Mouse (Mus musculus): ENCODE measurements at regions not wholly inside any gene's neighbourhood (a gene's known extent, or its start where the extent isn't known, plus 50 kb on each side); places are given as distances from the start of the nearest gene placed in this dataset.

DNA sequence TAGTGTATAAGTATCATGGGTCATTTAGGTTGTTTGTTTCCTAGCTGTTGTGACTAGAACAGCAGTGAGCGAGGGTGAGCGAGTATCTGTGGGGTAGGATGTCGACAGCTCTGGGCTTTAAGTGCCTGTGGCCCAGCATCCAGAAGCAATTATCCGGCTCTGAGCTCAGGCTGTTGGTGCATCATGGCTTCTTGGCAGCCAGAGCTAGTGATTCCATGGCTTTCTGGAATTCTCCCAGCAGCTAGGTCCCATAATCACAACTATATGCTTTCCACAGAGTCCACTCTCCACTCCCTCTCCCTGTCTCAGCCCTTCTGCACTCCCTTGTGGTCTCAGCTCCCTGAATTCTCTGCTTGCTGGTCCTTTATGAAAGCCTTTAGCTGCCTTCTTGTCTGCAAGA is 271.2 kb upstream of the Eif4g2 start:
- Histone ChIP-seq H3K36me3 (ENCODE audit: control insufficient read depth, insufficient read depth, low read length) (no peaks in the 10 kb centered on the region), H3K27me3 (ENCODE audit: control insufficient read depth, insufficient read depth, low read length) (no peaks in the 10 kb centered on the region), H3K4me3 (ENCODE audit: control insufficient read depth, insufficient read depth, low read length) (no peak overlapping the region), H3K27ac (ENCODE audit: control insufficient read depth, insufficient read depth, low read length) (no peak overlapping the region), H3K4me1 (replicated peaks; ENCODE audit: control insufficient read depth, insufficient read depth, low read length) (no peaks in the 10 kb centered on the region)
- 91% methylated on average over 4 of the region's 4 CpGs for WGBS
- TF ChIP-seq POLR2A (IDR thresholded peaks at IDR 0.05; ENCODE audit: control insufficient read depth, extremely low read depth, insufficient read depth, low read length, poor library complexity): no peak
- no peak for TF ChIP-seq CTCF (IDR thresholded peaks at IDR 0.05; ENCODE audit: borderline replicate concordance, control insufficient read depth, extremely low read depth, insufficient read depth, low read length, poor library complexity)
- no peak for DNase-seq

DNA sequence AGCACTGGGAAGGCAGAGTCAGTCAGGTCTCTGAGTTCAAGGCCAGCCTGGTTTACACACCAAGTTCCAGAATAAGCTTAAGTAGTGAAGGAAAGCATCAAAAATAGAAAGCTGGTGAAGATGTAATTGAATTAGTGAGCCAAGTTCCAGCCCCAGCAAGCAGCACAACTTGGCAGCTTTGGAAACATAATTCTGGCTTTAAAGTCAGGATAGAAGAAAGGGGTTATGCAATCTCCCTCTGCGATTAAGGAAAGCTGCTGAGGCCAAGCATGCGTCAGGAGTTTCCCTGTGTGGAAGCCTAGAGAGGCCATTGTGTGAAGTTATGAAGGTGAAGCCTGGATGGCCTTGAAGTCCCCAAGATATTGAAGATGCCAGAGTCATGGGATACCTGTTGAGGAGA is 269.3 kb upstream of the Eif4g2 start:
- no peak overlapping the region for H3K4me3 ChIP-seq (ENCODE audit: control insufficient read depth, insufficient read depth, low read length)
- H3K4me1 ChIP-seq (replicated peaks; ENCODE audit: control insufficient read depth, insufficient read depth, low read length): no peaks in the 10 kb centered on the region
- no peaks in the 10 kb centered on the region for H3K27me3 ChIP-seq (ENCODE audit: control insufficient read depth, insufficient read depth, low read length)
- 96% methylated on average over 2 of the region's 2 CpGs for WGBS
- DNase-seq: no peak
- TF ChIP-seq POLR2A (IDR thresholded peaks at IDR 0.05; ENCODE audit: control insufficient read depth, extremely low read depth, insufficient read depth, low read length, poor library complexity): no peak
- TF ChIP-seq CTCF (IDR thresholded peaks at IDR 0.05; ENCODE audit: borderline replicate concordance, control insufficient read depth, extremely low read depth, insufficient read depth, low read length, poor library complexity): no peak
- no peak overlapping the region for H3K27ac ChIP-seq (ENCODE audit: control insufficient read depth, insufficient read depth, low read length)
- no peaks in the 10 kb centered on the region for H3K36me3 ChIP-seq (ENCODE audit: control insufficient read depth, insufficient read depth, low read length)

DNA sequence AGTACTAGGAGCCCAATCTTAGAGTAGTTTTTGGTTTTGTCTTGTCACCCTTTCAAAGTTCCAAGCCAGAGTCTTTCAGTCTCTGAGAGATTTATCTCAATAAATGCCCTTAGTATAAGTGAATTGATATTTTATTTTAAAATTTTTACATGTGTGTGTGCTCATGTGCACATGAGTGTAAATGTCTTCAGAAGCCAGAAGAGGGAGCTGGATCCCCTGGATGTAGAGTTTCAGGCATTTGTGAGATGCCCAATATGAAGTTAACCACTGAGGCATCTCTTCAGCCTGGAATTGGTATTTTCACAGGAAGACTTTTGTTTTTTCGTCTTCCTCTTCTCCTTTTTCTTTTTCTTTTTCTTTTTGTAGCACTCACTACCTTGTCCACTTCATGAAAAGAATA is 262.3 kb upstream of the Eif4g2 start:
- no peaks in the 10 kb centered on the region for H3K27me3 ChIP-seq (ENCODE audit: control insufficient read depth, insufficient read depth, low read length)
- no peaks in the 10 kb centered on the region for H3K36me3 ChIP-seq (ENCODE audit: control insufficient read depth, insufficient read depth, low read length)
- DNase-seq: no peak
- no peak for TF ChIP-seq CTCF (IDR thresholded peaks at IDR 0.05; ENCODE audit: borderline replicate concordance, control insufficient read depth, extremely low read depth, insufficient read depth, low read length, poor library complexity)
- no peak for TF ChIP-seq POLR2A (IDR thresholded peaks at IDR 0.05; ENCODE audit: control insufficient read depth, extremely low read depth, insufficient read depth, low read length, poor library complexity)
- no peaks in the 10 kb centered on the region for H3K4me1 ChIP-seq (replicated peaks; ENCODE audit: control insufficient read depth, insufficient read depth, low read length)
- 77% methylated on average over 1 of the region's 1 CpGs for WGBS
- H3K4me3 ChIP-seq (ENCODE audit: control insufficient read depth, insufficient read depth, low read length): no peak overlapping the region
- no peak overlapping the region for H3K27ac ChIP-seq (ENCODE audit: control insufficient read depth, insufficient read depth, low read length)

DNA sequence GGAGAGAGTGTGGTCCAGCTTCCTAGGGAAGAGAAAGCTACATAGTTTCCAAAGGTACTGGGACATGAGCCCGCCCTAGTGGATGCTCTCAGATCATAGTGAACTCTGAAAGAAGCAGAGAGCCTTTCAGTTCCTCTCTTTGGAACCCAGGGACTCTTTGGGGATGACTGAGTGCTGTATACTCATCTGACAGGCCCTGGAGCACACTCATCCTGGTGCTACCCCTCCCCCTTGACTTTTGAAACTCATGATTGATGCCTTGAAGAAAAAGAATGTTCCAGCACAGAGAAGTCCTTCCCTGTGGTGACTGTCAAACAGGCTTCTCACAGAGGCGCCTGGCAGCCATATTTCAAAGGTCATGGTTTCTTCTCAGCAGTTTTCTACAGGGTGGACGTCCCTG is 254.2 kb upstream of the Eif4g2 start:
- H3K36me3 ChIP-seq (ENCODE audit: control insufficient read depth, insufficient read depth, low read length): no peaks in the 10 kb centered on the region
- TF ChIP-seq POLR2A (IDR thresholded peaks at IDR 0.05; ENCODE audit: control insufficient read depth, extremely low read depth, insufficient read depth, low read length, poor library complexity) (no peak), CTCF (IDR thresholded peaks at IDR 0.05; ENCODE audit: borderline replicate concordance, control insufficient read depth, extremely low read depth, insufficient read depth, low read length, poor library complexity) (no peak)
- H3K27me3 ChIP-seq (ENCODE audit: control insufficient read depth, insufficient read depth, low read length): no peaks in the 10 kb centered on the region
- no peak overlapping the region for H3K27ac ChIP-seq (ENCODE audit: control insufficient read depth, insufficient read depth, low read length)
- H3K4me3 ChIP-seq (ENCODE audit: control insufficient read depth, insufficient read depth, low read length): no peak overlapping the region
- 66% methylated on average over 3 of the region's 3 CpGs for WGBS
- DNase-seq: no peak
- no peaks in the 10 kb centered on the region for H3K4me1 ChIP-seq (replicated peaks; ENCODE audit: control insufficient read depth, insufficient read depth, low read length)

DNA sequence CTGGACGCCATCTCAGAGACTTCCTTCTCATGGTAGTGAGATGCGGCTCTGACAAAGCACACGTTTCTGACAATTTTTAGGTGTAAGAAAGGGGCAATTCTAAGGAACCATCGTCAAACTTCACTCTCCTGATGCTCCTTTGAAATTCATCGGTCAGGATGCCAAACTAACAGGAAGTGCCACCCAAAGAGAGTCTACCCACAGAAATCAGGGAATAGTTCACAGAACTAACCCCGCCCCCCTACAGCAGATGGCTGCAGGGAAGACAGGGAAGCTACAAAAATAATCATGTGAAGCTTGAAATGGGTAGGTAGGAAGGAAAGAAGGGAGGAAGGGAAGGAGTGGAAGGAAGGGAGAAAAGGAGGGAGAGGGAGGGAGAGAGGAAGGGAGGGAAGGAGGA is 240.1 kb upstream of the Eif4g2 start:
- no peaks in the 10 kb centered on the region for H3K36me3 ChIP-seq (ENCODE audit: control insufficient read depth, insufficient read depth, low read length)
- no peak overlapping the region for H3K4me3 ChIP-seq (ENCODE audit: control insufficient read depth, insufficient read depth, low read length)
- no peak overlapping the region for H3K27ac ChIP-seq (ENCODE audit: control insufficient read depth, insufficient read depth, low read length)
- TF ChIP-seq POLR2A (IDR thresholded peaks at IDR 0.05; ENCODE audit: control insufficient read depth, extremely low read depth, insufficient read depth, low read length, poor library complexity): no peak
- TF ChIP-seq CTCF (IDR thresholded peaks at IDR 0.05; ENCODE audit: borderline replicate concordance, control insufficient read depth, extremely low read depth, insufficient read depth, low read length, poor library complexity): no peak
- no peak for DNase-seq
- 76% methylated on average over 6 of the region's 6 CpGs for WGBS
- H3K4me1 ChIP-seq (replicated peaks; ENCODE audit: control insufficient read depth, insufficient read depth, low read length): no peaks in the 10 kb centered on the region
- H3K27me3 ChIP-seq (ENCODE audit: control insufficient read depth, insufficient read depth, low read length): no peaks in the 10 kb centered on the region

DNA sequence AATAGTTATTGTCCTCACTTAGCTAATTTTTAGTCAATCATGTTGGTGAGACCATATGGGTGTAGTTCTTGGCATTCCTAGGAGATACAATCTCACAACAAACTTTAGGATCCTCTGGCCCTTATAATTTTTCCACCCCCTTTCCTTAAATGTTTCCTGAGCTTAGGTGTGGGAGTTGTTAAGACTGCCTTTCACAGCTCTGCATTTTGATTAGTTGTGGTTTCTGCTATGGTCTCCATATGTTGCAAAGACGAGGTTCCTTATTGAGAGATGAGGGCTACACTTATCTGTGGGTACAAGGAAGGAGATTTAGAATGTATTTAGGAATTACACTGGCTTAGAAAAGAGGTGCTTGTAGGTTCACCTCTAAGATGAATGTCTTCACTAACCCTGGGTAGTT is 237.1 kb upstream of the Eif4g2 start:
- Histone ChIP-seq H3K27me3 (ENCODE audit: control insufficient read depth, insufficient read depth, low read length) (no peaks in the 10 kb centered on the region), H3K4me3 (ENCODE audit: control insufficient read depth, insufficient read depth, low read length) (no peak overlapping the region), H3K4me1 (replicated peaks; ENCODE audit: control insufficient read depth, insufficient read depth, low read length) (no peaks in the 10 kb centered on the region), H3K36me3 (ENCODE audit: control insufficient read depth, insufficient read depth, low read length) (no peaks in the 10 kb centered on the region), H3K27ac (ENCODE audit: control insufficient read depth, insufficient read depth, low read length) (no peak overlapping the region)
- 70% methylated on average over 1 of the region's 1 CpGs for WGBS
- TF ChIP-seq POLR2A (IDR thresholded peaks at IDR 0.05; ENCODE audit: control insufficient read depth, extremely low read depth, insufficient read depth, low read length, poor library complexity): no peak
- no peak for TF ChIP-seq CTCF (IDR thresholded peaks at IDR 0.05; ENCODE audit: borderline replicate concordance, control insufficient read depth, extremely low read depth, insufficient read depth, low read length, poor library complexity)
- DNase-seq: no peak

DNA sequence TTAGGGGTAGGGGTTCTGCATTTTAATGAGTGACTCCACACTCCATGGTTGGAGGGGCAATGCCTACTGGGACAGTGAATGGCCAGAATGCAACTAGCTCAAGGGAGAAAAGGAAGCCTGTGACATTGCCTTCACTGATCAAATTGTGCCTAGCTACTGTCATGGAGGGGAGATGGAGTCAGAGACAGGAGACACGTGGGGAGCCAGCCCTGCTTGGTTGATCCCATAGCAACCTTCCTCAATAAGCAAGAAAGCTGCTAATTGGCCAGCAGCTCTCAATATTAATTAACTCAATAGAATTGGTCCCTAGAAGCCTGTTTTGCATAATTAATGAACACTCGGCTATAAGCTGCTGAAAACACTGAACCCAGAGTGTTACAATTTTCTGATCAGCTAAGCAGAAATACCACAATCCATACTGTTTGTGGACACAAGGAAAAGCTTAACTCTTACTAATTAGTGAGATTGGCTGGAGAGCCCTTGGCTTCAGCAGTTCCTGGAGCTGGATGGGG is 233.7 kb upstream of the Eif4g2 start:
- H3K27ac ChIP-seq (ENCODE audit: control insufficient read depth, insufficient read depth, low read length): no peak overlapping the region
- DNase-seq: no peak
- no peak overlapping the region for H3K4me3 ChIP-seq (ENCODE audit: control insufficient read depth, insufficient read depth, low read length)
- H3K27me3 ChIP-seq (ENCODE audit: control insufficient read depth, insufficient read depth, low read length): no peaks in the 10 kb centered on the region
- TF ChIP-seq POLR2A (IDR thresholded peaks at IDR 0.05; ENCODE audit: control insufficient read depth, extremely low read depth, insufficient read depth, low read length, poor library complexity): no peak
- TF ChIP-seq CTCF (IDR thresholded peaks at IDR 0.05; ENCODE audit: borderline replicate concordance, control insufficient read depth, extremely low read depth, insufficient read depth, low read length, poor library complexity): no peak
- no peaks in the 10 kb centered on the region for H3K36me3 ChIP-seq (ENCODE audit: control insufficient read depth, insufficient read depth, low read length)
- H3K4me1 ChIP-seq (replicated peaks; ENCODE audit: control insufficient read depth, insufficient read depth, low read length): no peaks in the 10 kb centered on the region
- 85% methylated on average over 2 of the region's 2 CpGs for WGBS

Measured in thymus, adult 2 months (tissue).